Mouse (Mus musculus) liver, embryonic 15.5 days (tissue): ENCODE data around the gene Rph3al. TPM values are rescaled to one million over a fixed set of nuclear protein-coding genes. Genes with fewer than 3 reads are reported as not detected.

Experiments
- ATAC-seq: fragments of 200-750 bp; cut with Nextera tagmentation; 2 replicates; pipeline ENCODE4 v1.8.0; 2017; ENCODE audit warnings: moderate number of reproducible peaks, mild to moderate bottlenecking, moderate library complexity; ENCODE audit not compliant: insufficient read depth
- H3K27ac ChIP-seq: fragments of 300-500 bp; sonication (generic); replicated peaks from 2 replicates; pipeline ENCODE4 v1.5.1; 2015; ENCODE audit warnings: mild to moderate bottlenecking, inconsistent platforms
- H3K27me3 ChIP-seq: fragments of 300-500 bp; sonication (generic); 2 replicates; pipeline ENCODE4 v1.6.1; 2015; ENCODE audit warnings: mild to moderate bottlenecking, inconsistent platforms
- H3K36me3 ChIP-seq: fragments of 300-500 bp; sonication (generic); replicated peaks from 2 replicates; pipeline ENCODE4 v1.6.1; 2015; ENCODE audit warnings: moderate library complexity, mild to moderate bottlenecking, inconsistent platforms
- H3K4me1 ChIP-seq: fragments of 300-500 bp; sonication (generic); replicated peaks from 2 replicates; pipeline ENCODE4 v1.6.1; 2015; ENCODE audit warnings: inconsistent platforms
- H3K4me2 ChIP-seq: fragments of 300-500 bp; sonication (generic); 2 replicates; pipeline ENCODE4 v1.6.1; 2015; ENCODE audit warnings: moderate library complexity, mild to moderate bottlenecking, inconsistent platforms
- H3K4me3 ChIP-seq: fragments of 300-500 bp; sonication (generic); replicated peaks from 2 replicates; pipeline ENCODE4 v1.5.1; 2015; ENCODE audit warnings: mild to moderate bottlenecking, inconsistent platforms
- H3K9ac ChIP-seq: fragments of 300-500 bp; sonication (generic); 2 replicates; pipeline ENCODE4 v1.6.1; 2015; ENCODE audit warnings: moderate library complexity, mild to moderate bottlenecking, inconsistent platforms
- H3K9me3 ChIP-seq: fragments of 300-500 bp; sonication (generic); replicated peaks from 2 replicates; pipeline ENCODE4 v1.6.1; 2016; ENCODE audit warnings: inconsistent platforms
- WGBS: fragments of 180-500 bp; shearing (Covaris S2); methylation state at CpG from one replicate; pipeline ENCODE4 v1.1.7; 2015; ENCODE audit warnings: mixed read lengths; ENCODE audit not compliant: insufficient replicate concordance; 5-methylcytosine and 5-hydroxymethylcytosine counted together
- polyA plus RNA-seq: library from polyadenylated mRNA; unstranded; fragments of >200 nt; fragmentation: Nextera tagmentation; extraction: Ambion mirVana; gene quantifications from 2 replicates; pipeline ENCODE4 v1.2.1, GENCODE M21; 2015

Rph3al gene
- polyA plus RNA-seq, 1 experiment from 2014 or later: 0.47 TPM

- WGBS: 40% methylated on average over 5 of the region's 5 CpGs
- no peak overlapping the region for H3K4me2 ChIP-seq
- H3K27ac ChIP-seq: no peak overlapping the region
- no peaks in the 10 kb centered on the region for H3K36me3 ChIP-seq
- H3K4me3 ChIP-seq: no peak overlapping the region
- H3K4me1 ChIP-seq: no peaks in the 10 kb centered on the region
- no peak for ATAC-seq
- H3K9ac ChIP-seq: no peak overlapping the region
- H3K9me3 ChIP-seq: no peaks in the 10 kb centered on the region
- no peaks in the 10 kb centered on the region for H3K27me3 ChIP-seq
Observed at GRCm38 (mm10) chr11:75807486-75807885, 130.7 kb downstream of the Rph3al start.

GRCm38 (mm10) chr11:75801771-75802550, 136.3 kb downstream of the Rph3al start:
- H3K4me3 ChIP-seq: no peak overlapping the region
- no peaks in the 10 kb centered on the region for H3K4me1 ChIP-seq
- no peaks in the 10 kb centered on the region for H3K36me3 ChIP-seq
- no peaks in the 10 kb centered on the region for H3K9me3 ChIP-seq
- WGBS: 68% methylated on average over 7 of the region's 7 CpGs
- no peak overlapping the region for H3K9ac ChIP-seq
- no peak for ATAC-seq
- peaks cover 20% of the 10 kb centered on the region for H3K27me3 ChIP-seq
- H3K4me2 ChIP-seq: no peak overlapping the region
- H3K27ac ChIP-seq: no peak overlapping the region

- no peaks in the 10 kb centered on the region for H3K36me3 ChIP-seq
- 63% methylated on average over 4 of the region's 4 CpGs for WGBS
- no peaks in the 10 kb centered on the region for H3K4me1 ChIP-seq
- peaks cover 26% of the 10 kb centered on the region for H3K27me3 ChIP-seq
- H3K4me3 ChIP-seq: no peak overlapping the region
- no peak overlapping the region for H3K4me2 ChIP-seq
- no peak overlapping the region for H3K9ac ChIP-seq
- ATAC-seq: no peak
- no peak overlapping the region for H3K27ac ChIP-seq
- H3K9me3 ChIP-seq: no peaks in the 10 kb centered on the region
Observed at GRCm38 (mm10) chr11:75801369-75801768, 136.9 kb downstream of the Rph3al start.

- 60% methylated on average over 13 of the region's 13 CpGs for WGBS
- H3K4me3 ChIP-seq: no peak overlapping the region
- no peak overlapping the region for H3K9ac ChIP-seq
- no peaks in the 10 kb centered on the region for H3K36me3 ChIP-seq
- H3K27ac ChIP-seq: no peak overlapping the region
- no peak overlapping the region for H3K4me2 ChIP-seq
- peaks cover 69% of the 10 kb centered on the region for H3K27me3 ChIP-seq
- H3K4me1 ChIP-seq: peaks cover 5% of the 10 kb centered on the region
- ATAC-seq: no peak
- H3K9me3 ChIP-seq: no peaks in the 10 kb centered on the region
Observed at GRCm38 (mm10) chr11:75796536-75797246, 141.5 kb downstream of the Rph3al start.

- Histone ChIP-seq H3K4me3 (peak within 1 kb of the TSS; percentile 37), H3K27me3 (peaks cover 73% of the 10 kb centered on the region), H3K9me3 (no peaks in the 10 kb centered on the region), H3K9ac (no peak within 1 kb of the TSS), H3K36me3 (no peaks in the 10 kb centered on the region), H3K4me1 (peaks cover 5% of the 10 kb centered on the region), H3K4me2 (peak within 1 kb of the TSS; percentile 51), H3K27ac (no peak within 1 kb of the TSS)
- ATAC-seq: no peak
- 5% methylated on average over 37 of the region's 37 CpGs for WGBS
Observed at GRCm38 (mm10) chr11:75796029-75796445, 142.2 kb downstream of the Rph3al start, which contains the start of gene Doc2b. Gene Doc2b, minus strand, starts transcription at chr11:75796049.

GRCm38 (mm10) chr11:75795321-75795636, 142.9 kb downstream of the Rph3al start:
- peaks cover 5% of the 10 kb centered on the region for H3K4me1 ChIP-seq
- H3K9me3 ChIP-seq: no peaks in the 10 kb centered on the region
- H3K27me3 ChIP-seq: peaks cover 74% of the 10 kb centered on the region
- H3K36me3 ChIP-seq: no peaks in the 10 kb centered on the region
- no peak overlapping the region for H3K27ac ChIP-seq
- ATAC-seq: no peak
- WGBS: 4% methylated on average over 42 of the region's 42 CpGs
- peak overlapping the region; percentile 51 for H3K4me2 ChIP-seq
- H3K9ac ChIP-seq: no peak overlapping the region
- peak overlapping the region; percentile 37 for H3K4me3 ChIP-seq

- Histone ChIP-seq H3K27me3 (peaks cover 75% of the 10 kb centered on the region), H3K4me3 (peak overlapping the region; percentile 37), H3K9ac (no peak overlapping the region), H3K4me2 (peak overlapping the region; percentile 51), H3K9me3 (no peaks in the 10 kb centered on the region), H3K27ac (no peak overlapping the region), H3K36me3 (no peaks in the 10 kb centered on the region), H3K4me1 (peaks cover 5% of the 10 kb centered on the region)
- no peak for ATAC-seq
- 6% methylated on average over 45 of the region's 45 CpGs for WGBS
Observed at GRCm38 (mm10) chr11:75794602-75795320, 143.5 kb downstream of the Rph3al start.

GRCm38 (mm10) chr11:75793351-75793750, 144.9 kb downstream of the Rph3al start:
- no peak for ATAC-seq
- WGBS: 47% methylated on average over 5 of the region's 5 CpGs
- H3K4me3 ChIP-seq: no peak overlapping the region
- no peak overlapping the region for H3K4me2 ChIP-seq
- peaks cover 76% of the 10 kb centered on the region for H3K27me3 ChIP-seq
- peaks cover 5% of the 10 kb centered on the region for H3K4me1 ChIP-seq
- H3K27ac ChIP-seq: no peak overlapping the region
- H3K9me3 ChIP-seq: no peaks in the 10 kb centered on the region
- no peak overlapping the region for H3K9ac ChIP-seq
- no peaks in the 10 kb centered on the region for H3K36me3 ChIP-seq

- H3K27ac ChIP-seq: no peak overlapping the region
- peaks cover 5% of the 10 kb centered on the region for H3K4me1 ChIP-seq
- no peak for ATAC-seq
- no peak overlapping the region for H3K4me2 ChIP-seq
- peaks cover 69% of the 10 kb centered on the region for H3K27me3 ChIP-seq
- H3K9me3 ChIP-seq: no peaks in the 10 kb centered on the region
- H3K9ac ChIP-seq: no peak overlapping the region
- no peaks in the 10 kb centered on the region for H3K36me3 ChIP-seq
- H3K4me3 ChIP-seq: no peak overlapping the region
- WGBS: 55% methylated on average over 5 of the region's 5 CpGs
Observed at GRCm38 (mm10) chr11:75792535-75792934, 145.7 kb downstream of the Rph3al start.

GRCm38 (mm10) chr11:75785897-75786296, 152.3 kb downstream of the Rph3al start:
- 55% methylated on average over 8 of the region's 8 CpGs for WGBS
- no peak for ATAC-seq

GRCm38 (mm10) chr11:75783799-75784198, 154.4 kb downstream of the Rph3al start:
- H3K9me3 ChIP-seq: no peaks in the 10 kb centered on the region
- 58% methylated on average over 5 of the region's 5 CpGs for WGBS
- 0 out of 2 replicates have a peak, but pooled peaks cover 4% of the 10 kb centered on the region for H3K27me3 ChIP-seq
- ATAC-seq: no peak
- H3K4me3 ChIP-seq: no peak overlapping the region
- H3K27ac ChIP-seq: no peak overlapping the region
- no peaks in the 10 kb centered on the region for H3K4me1 ChIP-seq
- H3K9ac ChIP-seq: no peak overlapping the region
- H3K4me2 ChIP-seq: no peak overlapping the region
- no peaks in the 10 kb centered on the region for H3K36me3 ChIP-seq

More at GRCm38 (mm10) chr11:75785897-75786296, 152.3 kb downstream of the Rph3al start:
- peaks cover 9% of the 10 kb centered on the region; the same call in 1 of the 2 replicates for H3K27me3 ChIP-seq
- no peak overlapping the region for H3K27ac ChIP-seq
- no peaks in the 10 kb centered on the region for H3K36me3 ChIP-seq
- H3K9me3 ChIP-seq: no peaks in the 10 kb centered on the region
- H3K4me3 ChIP-seq: no peak overlapping the region
- H3K9ac ChIP-seq: no peak overlapping the region
- H3K4me2 ChIP-seq: no peak overlapping the region
- no peaks in the 10 kb centered on the region for H3K4me1 ChIP-seq
